Mouse (Mus musculus) ovary, postnatal 10 days (tissue): Measurements from ENCODE around the gene Shc3.

Experiments
- DNase-seq: peaks from one replicate; pipeline ENCODE4 v3.0.0; 2022; ENCODE audit warnings: low spot score

Shc3 gene

DNA sequence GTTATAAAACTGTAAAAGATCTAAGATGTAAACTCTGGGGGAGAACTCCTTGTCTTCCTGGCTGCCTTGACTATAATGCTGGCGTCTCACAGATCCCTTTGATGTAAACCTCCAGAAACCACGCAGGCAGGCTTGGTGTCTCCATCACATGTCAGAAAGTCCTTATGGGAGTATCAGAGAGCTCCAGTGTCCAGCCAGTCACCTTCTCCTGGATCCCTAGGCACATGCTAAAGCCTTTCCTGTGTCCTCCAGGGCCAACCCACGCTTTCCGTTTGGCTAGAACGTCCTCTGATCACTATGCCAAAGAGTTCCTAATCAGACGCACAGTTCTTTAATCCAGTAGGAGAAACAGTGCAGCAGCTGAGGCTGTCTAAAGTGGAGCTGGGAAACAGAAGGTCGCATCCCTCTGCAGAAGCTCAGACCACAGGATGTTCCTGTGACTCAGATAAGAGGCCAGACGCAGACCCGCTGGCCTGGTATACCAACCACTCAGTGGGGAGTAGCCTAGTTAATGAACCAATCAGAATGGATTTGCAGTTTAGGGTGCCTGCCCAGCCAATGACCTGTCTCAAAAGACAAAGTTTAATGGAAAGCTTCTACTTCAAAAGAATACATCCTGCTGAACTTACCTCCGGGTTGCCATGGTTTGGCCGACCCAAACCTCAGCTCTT is 88.7 kb downstream of the Shc3 start:
- DNase-seq = no peak

DNA sequence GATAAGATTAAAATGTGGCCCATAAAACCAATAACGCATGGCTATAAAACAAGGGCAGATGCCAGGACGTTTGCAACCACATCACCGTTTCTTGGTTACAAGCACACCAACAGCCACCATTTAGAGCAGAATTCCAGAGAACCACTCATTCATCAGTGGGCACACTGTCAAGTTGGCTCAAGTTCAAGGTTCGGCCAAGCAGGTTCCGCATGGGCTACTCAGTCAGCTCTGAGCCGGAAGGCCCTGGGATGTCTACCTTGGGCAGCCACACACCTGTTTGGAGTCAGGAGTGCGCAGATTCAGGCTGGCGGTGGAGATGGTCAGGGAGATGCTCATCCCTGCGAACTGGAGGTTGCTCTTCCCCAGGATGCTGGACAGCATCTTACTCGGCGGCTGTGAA is 89.4 kb downstream of the Shc3 start:
- no peak for DNase-seq

DNA sequence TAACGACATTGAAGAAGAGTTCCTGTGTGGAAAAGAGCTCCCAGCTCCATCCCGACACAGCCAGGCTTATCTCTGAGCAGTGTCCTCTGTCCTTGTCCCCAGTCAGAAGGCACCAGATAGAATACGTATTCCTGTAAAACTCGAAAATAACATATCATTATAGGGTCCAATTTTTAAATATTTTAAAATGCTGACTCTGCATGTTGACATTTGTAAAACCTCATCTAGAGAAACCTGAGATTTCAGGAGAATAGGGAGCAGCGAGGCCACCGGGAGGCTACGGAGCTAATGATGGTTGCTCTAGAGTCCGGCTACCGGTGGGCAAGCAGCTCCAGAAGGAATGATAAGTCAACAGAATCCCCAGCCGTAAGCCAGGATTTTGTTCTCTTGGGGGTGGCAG is 92.2 kb downstream of the Shc3 start:
- no peak for DNase-seq

DNA sequence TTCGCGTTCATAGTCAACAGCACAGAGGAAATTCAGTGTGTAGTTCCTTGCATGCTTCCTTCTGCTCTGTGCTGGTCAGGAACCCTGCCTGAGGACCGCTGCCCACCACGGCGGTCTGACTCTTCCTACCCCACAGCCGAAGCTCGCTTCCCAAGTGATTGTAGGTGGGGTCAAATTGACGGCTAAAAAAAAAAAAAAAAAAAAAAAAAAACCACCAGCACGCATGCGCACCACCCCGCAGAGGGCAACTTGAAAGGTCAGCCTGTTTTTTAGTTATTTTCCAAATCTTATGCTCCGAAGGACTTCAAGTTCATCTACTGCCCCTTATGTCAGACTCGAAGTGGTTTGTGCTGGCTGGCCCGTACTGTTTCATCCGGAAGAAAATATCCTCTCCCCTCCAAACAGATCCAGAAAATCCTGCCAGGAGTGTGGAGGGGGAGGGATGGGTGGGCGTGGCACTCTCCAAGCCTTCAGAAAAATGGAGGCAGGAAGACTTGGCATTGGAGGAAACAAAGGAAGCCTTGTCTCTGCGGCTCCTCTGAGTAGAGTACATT is 100.4 kb downstream of the Shc3 start:
- no peak for DNase-seq

DNA sequence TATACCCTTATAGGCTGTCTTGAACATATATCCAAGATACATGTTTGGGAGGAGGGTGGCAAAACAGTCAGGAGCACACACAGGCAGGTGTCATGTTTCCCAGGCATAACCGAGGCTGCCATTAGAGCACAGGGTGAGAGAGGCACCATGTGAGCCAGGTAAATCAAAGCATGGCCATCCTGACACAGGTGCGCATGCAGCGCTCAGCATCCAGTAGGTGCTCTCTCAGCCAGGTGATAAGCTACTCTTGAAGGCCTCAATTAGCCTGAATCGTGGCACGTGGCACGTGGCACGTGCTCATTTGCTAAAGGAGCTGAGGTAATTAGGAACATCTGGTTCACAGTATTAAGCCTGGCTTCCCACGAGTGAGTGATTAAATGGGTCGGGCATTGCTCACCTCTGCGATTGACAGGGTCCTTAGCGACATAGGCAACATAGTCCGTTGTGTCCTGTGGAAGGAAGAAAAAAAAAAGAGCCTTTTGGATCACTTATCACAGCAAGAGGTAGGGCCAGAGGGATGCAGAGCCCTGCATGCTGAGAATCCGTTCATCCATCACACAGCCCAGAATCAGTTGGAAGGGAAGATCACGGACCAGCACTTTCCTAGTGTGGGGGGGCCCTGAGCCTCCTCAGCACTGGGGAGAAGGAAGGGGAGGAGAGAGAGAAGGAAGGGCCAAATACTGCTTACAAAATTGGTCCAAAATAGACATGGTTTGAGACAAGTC is 102.9 kb downstream of the Shc3 start:
- no peak for DNase-seq

DNA sequence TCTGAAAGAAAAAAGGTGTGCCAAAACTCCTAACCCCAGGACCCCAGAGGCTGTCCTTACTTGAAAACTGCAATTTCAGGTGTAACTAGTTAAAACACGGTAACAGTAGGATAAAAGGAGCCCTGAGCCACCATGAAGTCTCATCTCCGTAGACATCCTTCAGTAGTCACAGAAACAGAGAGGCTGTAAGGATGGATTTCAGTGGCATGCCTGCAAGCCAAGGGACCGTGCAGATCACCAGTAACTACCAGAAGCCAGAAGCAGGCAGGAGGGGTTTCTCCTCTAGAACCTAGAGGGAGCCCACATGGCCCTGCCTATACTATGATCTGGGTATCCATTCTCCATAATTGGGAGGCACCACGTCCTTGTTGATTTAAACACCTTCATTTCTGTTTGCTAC is 104.9 kb downstream of the Shc3 start:
- no peak for DNase-seq

DNA sequence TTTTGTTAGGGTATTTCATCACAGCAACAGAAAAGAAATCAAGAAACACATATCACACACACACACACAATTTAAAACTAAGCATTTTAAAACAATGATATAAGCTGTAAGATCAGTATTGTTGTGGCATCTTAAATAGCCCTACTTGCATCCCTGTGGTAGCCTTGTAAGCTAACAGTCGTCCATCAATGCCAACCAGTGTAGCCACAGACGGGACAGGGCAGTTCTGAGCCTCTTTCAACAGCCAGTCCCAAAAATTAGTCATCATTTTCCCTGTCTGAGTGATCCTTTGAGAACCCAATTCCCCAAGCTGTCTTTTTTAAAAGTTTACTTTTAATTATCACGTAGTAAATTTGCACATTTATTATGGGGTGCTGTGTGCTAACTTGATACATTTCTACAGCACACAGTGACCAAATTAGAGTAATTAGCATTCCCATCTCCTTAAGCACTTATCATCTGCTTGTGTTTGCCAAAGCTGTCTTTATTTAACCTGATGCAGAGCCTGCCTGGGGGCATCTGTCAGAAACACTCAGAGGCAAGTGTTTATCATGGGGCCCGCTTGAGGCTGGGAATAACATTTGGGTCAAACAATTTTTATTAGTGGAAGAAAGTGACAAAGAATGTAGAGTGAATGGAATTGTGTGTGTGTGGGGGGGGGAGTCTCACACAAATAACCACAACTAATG is 112.9 kb downstream of the Shc3 start:
- DNase-seq = no peak

DNA sequence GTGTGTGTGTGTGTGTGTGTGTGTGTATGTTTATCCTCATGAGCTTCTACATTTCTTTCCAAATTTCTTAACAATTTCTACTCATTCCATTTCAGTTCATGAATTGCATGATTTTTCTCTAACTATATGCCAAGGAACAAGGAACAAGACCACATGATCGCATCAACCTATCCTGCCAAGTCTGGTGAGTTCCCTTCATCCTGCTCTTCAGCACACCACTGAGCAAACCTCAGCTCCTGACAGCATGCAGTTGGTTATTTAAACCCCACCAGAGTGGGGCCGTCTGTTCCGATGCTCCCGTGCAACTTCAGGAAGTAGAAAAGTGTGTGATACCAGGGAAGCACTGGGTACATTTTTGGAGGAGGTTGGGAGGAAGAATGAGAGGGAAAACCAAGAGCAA is 122.7 kb downstream of the Shc3 start:
- no peak for DNase-seq

DNA sequence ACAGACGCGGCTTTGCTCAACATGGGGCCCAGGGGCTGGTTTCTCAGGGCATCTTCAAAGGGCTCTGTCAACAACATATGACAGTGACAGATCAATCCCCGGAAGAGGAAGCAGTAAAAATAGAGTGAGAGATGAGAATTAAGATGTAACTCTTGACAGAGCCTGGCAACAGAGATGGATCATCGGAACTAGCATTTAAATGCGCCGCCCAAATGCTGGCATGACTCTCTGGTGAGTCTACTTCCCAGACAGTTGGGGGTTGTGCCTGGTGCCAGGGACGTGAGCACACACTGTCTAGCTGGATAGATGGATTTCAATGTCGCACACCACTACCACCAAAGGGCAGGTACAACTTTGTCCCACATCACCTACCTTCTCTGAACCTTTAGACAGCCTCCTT is 126.3 kb downstream of the Shc3 start:
- DNase-seq = no peak

DNA sequence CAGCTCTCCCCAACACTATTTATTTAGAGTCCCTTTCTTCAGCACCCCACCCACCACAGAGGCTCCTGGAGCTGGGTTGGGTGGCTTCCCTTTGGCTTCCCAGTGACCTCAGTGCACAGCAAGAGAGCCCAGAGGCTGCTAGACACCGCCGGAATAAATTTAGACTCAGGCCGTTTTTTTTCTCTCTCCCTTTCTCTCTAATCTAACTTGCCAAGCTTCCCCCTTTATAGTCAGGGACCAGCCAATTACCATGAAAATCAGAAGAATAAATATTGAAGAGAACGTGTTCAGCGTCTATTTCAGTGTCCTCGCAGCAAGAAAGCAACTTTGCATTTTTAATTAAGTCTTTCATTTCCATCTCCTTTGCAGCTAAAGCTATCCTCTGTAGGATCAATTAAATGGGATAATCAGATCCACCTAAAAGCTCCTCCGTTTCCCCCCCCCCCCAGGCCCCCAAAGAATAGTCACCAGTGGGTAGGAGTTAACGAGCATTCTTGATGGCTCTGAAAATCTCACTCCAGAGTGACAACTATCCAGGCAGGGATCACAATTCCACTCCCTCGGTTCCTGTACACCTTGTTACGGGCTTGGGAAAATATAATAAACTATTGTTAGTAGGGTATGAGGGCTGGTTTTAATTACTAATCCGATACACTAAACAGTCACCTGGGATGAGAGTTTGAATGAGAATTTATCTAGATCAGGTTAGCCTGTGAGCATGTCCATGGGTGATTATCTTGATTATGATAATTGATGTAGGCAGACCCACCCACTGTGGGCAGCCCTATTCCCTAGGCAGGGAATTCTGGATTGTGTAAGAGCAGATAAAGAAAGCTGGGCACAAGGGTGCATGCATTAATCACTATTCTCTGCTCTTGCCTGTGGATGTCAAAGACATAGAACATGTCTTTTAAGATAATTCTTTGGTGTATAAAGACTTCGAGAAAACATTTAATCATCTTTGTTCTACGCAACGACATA is 131.8 kb downstream of the Shc3 start:
- no peak for DNase-seq

DNA sequence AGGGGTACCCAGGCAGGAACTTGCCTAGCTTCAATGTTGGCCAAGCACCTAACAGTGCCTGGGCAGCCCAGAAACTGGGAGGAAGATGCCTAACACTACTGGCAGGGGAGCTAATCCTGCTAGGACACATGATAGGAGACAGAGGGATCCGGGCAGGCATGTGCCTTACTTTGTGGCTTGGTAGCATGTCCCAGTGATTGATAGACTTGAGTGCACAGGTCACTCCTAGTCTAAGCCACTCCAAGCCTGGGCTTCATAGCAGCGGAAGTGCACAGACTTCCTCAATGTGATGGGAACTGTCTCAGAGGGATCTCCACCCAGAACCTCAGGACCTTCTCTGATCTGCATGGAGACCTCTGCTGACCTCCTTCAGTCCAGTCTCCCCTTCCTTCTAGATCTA is 134.1 kb downstream of the Shc3 start:
- no peak for DNase-seq

DNA sequence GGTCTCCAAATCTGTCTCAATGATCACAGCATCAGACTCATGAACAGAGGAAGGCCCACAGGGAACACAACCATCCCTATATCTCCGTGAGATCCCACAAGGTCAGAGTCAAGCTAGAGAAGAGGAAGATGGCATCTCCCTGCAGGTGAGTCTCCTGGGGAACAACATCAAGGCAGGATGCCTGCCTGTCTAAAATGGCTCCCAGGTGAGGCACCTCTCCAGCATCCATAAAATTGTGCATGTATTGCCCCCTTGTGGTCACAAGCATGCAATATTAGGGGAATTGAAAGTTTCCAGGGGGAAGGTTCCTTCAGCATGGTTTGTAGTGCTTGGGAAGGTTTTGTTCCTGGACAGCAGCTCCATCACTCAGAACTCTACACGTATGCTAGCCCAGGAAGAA is 134.8 kb downstream of the Shc3 start:
- no peak for DNase-seq

DNA sequence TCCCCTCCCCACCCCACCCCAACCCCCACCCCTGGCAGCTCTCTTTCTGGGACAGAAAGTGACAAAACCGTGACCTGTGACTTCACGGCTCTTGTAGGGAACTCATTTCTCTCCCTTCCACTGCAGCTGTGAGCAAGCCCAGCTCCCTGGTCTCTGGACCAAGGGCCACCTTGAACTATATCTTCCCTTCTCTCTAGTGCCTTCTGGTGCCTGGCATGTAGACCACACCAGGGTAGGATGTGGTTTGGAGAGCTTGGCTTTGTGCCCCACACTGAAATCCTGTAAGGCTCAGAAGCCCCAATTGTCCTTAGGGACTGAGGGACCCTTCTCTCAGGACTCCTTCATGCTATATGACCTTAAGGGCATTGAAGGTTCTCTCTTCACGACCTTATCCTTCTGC is 135.8 kb downstream of the Shc3 start:
- no peak for DNase-seq

DNA sequence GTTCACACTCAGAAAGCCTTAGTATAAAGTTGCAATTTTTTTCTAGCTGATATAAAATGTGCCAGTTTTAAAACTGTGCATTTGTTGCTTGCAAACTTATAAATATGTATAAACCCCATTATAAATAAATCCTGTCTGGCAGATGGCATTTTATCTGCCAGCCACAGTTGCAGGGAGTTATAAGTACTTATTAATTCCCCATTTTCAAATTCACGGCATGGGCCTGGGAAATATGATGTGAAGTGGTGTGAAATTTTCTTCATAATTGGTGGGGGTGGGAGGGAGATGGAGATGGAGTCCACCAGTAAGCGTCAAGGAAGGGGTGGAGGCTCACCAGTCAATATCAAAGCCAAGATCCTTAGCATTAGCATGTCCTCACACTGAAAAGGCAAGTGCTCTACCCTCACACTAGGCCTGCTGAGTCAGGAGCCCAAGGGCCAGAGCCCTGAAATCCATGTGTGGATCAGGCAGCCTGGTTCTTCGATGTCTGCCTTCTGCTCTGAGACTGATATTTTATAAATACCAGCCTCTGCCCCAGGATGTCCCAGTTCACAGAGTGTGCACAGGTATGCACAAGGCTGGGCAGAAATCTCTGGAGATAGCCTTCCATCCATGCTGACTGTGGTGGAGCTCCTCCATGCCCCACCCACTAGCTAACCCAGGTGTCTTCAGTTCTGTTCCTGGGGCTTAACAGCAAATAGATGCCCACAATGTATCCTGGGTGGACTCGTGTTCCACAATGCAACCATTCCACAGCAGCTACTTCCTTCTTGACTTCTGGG is 143.4 kb downstream of the Shc3 start:
- DNase-seq = no peak

DNA sequence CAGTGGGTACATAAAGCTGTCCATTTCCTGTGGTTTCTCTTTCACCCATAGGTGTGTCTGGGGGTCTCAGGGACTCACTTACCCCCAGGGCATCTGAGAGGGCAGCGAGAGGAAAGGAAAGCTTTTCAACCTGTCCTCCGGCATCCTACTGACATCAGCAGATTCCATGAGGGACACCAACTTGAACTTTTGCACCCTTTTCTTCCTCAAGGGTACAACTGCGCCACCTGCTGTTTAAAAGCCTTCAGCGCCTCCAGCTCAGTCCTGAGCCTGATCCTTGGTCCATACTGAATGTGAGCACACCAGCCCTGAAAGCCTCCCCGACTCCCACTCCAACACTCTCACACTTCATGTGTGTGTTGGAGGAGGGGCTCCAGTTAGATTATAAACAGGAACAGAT is 144.6 kb downstream of the Shc3 start:
- DNase-seq = peak; percentile 45

DNA sequence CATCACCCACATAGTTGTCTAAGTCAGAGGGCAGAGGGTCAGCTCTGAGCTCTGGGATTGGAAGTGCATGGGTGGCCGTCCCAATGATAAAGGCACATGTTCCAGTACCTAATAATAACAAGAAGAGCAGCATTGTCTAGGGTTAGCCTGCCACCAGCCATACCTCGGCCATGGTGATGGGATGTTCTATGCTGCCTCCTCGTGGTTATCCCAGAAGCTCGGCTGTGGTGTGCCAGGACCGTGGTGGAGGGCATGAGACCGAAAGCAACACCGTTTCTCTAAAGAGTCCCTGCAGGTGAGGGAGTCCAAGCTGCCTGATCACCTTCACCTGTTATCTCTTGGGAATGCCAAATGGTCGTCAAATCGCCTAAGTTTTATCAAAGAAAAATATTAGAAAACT is 145.6 kb downstream of the Shc3 start:
- DNase-seq = no peak

DNA sequence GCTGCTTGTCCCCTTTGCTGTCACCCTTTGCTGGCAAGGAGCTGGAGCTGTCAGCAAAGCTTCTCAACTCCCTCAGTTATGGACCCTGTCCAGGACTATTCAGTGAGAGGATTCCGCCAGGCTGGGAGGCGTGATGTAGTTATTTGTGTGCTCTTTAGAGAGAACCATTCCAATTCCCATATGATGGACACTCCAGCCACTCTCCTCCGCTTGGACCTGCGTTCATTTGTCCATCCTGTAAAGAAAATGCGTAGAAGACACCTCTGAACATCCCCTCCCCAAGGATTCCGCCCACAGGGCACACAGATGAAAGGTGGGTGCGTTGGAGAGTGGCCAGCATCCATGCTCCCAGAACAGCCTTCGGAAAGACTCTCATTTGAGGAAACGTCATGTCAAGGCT is 148.4 kb downstream of the Shc3 start:
- no peak for DNase-seq

DNA sequence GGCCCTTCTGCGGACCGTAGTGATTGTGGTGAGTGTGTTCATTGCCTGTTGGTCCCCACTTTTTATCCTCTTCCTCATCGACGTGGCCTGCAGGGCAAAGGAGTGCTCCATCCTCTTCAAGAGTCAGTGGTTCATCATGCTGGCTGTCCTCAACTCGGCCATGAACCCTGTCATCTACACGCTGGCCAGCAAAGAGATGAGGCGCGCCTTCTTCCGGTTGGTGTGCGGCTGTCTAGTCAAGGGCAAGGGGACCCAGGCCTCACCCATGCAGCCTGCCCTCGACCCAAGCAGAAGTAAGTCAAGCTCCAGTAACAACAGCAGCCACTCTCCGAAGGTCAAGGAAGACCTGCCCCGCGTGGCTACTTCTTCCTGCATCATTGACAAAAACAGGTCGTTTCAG is 149.7 kb downstream of the Shc3 start:
- no peak for DNase-seq

DNA sequence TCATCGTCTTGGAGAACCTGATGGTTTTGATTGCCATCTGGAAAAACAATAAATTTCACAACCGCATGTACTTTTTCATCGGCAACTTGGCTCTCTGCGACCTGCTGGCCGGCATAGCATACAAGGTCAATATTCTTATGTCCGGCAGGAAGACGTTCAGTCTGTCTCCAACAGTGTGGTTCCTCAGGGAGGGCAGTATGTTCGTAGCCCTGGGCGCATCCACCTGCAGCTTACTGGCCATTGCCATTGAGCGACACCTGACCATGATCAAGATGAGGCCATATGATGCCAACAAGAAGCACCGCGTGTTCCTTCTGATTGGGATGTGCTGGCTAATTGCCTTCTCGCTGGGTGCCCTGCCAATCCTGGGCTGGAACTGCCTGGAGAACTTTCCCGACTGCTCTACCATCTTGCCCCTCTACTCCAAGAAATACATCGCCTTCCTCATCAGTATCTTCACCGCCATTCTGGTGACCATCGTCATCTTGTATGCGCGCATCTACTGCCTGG is 150.2 kb downstream of the Shc3 start:
- DNase-seq = no peak

DNA sequence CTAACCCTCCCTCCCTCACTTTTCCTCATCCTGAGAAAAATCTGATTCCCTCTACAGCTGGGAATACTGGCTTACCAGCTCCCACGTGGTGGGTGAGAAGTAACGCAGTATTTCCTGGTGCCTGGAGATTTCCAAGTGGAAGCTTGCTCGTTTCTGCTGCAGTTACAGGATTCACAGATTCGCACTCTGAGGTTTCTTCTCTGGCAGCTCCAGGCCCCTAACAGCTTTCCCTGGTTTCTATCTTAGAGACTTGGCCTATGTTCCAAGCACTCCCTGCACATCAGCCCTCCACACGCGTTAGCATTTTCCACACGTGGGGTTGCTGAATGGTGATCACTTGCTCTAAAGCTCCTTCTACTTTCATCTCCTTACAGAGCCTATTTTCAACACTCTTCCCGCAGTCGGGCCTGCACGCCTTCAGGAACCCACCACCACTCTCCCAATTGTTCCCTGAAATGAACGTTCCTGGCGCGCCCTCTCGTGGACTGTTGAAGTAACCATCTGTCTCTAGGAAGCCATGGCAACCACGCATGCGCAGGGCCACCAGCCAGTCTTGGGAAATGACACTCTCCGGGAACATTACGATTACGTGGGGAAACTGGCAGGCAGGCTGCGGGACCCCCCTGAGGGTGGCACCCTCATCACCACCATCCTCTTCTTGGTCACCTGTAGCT is 150.8 kb downstream of the Shc3 start:
- peak; percentile 96 for DNase-seq
